Mouse (Mus musculus) spleen, embryonic (tissue): ENCODE results near the gene Tbc1d4.

ENCODE experiments used
- CTCF ChIA-PET: fragments of 350-600 bp; sonication (Branson Sonifier 250); formaldehyde crosslinking; loops from one replicate; lab custom pipeline; 2022; lab: Charles Lee

The Tbc1d4 gene

GRCm38 (mm10) chr14:101537413-101537812 is 71.6 kb downstream of the Tbc1d4 start:
- CTCF ChIA-PET = no interaction called here

GRCm38 (mm10) chr14:101532090-101532695 is 76.8 kb downstream of the Tbc1d4 start:
- CTCF ChIA-PET = no interaction called here

- CTCF ChIA-PET = no interaction called here
These were observed 78.5 kb downstream of the Tbc1d4 start for GRCm38 (mm10) chr14:101530455-101530854.

GRCm38 (mm10) chr14:101529194-101529593 is 79.8 kb downstream of the Tbc1d4 start:
- CTCF ChIA-PET = interaction anchor here (0.7 kb wide), 1 partner anchor 56 kb away, joined by 3 read pairs; no protein-coding TSS in a partner anchor

GRCm38 (mm10) chr14:101527420-101527996 is 81.5 kb downstream of the Tbc1d4 start:
- CTCF ChIA-PET = no interaction called here

GRCm38 (mm10) chr14:101526478-101526877 is 82.5 kb downstream of the Tbc1d4 start:
- CTCF ChIA-PET = no interaction called here

- CTCF ChIA-PET = no interaction called here
These were observed 89.0 kb downstream of the Tbc1d4 start for GRCm38 (mm10) chr14:101519964-101520363.

GRCm38 (mm10) chr14:101518259-101518658 is 90.7 kb downstream of the Tbc1d4 start:
- CTCF ChIA-PET = no interaction called here

- CTCF ChIA-PET = no interaction called here
These were observed 91.2 kb downstream of the Tbc1d4 start for GRCm38 (mm10) chr14:101517801-101518200.

- CTCF ChIA-PET = no interaction called here
These were observed 91.7 kb downstream of the Tbc1d4 start for GRCm38 (mm10) chr14:101517341-101517740.

- CTCF ChIA-PET = no interaction called here
These were observed 92.1 kb downstream of the Tbc1d4 start for GRCm38 (mm10) chr14:101516864-101517263.

- CTCF ChIA-PET = interaction anchor here (0.8 kb wide), 1 partner anchor 246 kb away, joined by 3 read pairs; no protein-coding TSS in a partner anchor
These were observed 93.0 kb downstream of the Tbc1d4 start for GRCm38 (mm10) chr14:101516031-101516430.

- CTCF ChIA-PET = no interaction called here
These were observed 93.7 kb downstream of the Tbc1d4 start for GRCm38 (mm10) chr14:101515271-101515670.

GRCm38 (mm10) chr14:101514557-101514971 is 94.4 kb downstream of the Tbc1d4 start:
- CTCF ChIA-PET = no interaction called here

GRCm38 (mm10) chr14:101513163-101513562 is 95.8 kb downstream of the Tbc1d4 start:
- CTCF ChIA-PET = no interaction called here

GRCm38 (mm10) chr14:101511410-101511809 is 97.6 kb downstream of the Tbc1d4 start:
- CTCF ChIA-PET = no interaction called here

GRCm38 (mm10) chr14:101510540-101511313 is 98.3 kb downstream of the Tbc1d4 start:
- CTCF ChIA-PET = interaction anchor here (0.7 kb wide), 1 partner anchor 1576 kb away, joined by 3 read pairs; no protein-coding TSS in a partner anchor

- CTCF ChIA-PET = interaction anchor here (0.7 kb wide), 1 partner anchor 1577 kb away, joined by 3 read pairs; no protein-coding TSS in a partner anchor
These were observed 99.2 kb downstream of the Tbc1d4 start for GRCm38 (mm10) chr14:101509759-101510158.

GRCm38 (mm10) chr14:101507956-101508355 is 101.0 kb downstream of the Tbc1d4 start:
- CTCF ChIA-PET = no interaction called here

- CTCF ChIA-PET = no interaction called here
These were observed 101.8 kb downstream of the Tbc1d4 start for GRCm38 (mm10) chr14:101507146-101507545.

GRCm38 (mm10) chr14:101505805-101506204 is 103.2 kb downstream of the Tbc1d4 start:
- CTCF ChIA-PET = no interaction called here

- CTCF ChIA-PET = no interaction called here
These were observed 104.4 kb downstream of the Tbc1d4 start for GRCm38 (mm10) chr14:101504473-101505200.
